Mouse (Mus musculus) regulatory T cell (primary cell): ENCODE measurements around the gene Hist2h2aa2.
"Not testable (repeated sequence)": the region's sequence is repeated elsewhere in the genome, so short reads cannot be mapped to it uniquely, and the experiment has no call there.

Experiments
- in situ Hi-C: fragments of 300-600 bp; cut with MboI, MseI; formaldehyde crosslinking; loops from one replicate; pipeline ENCODE4 v1.15.1; 2025; ENCODE audit warnings: high pct_unique_total_duplicates

Hist2h2aa2 gene

GRCm38 (mm10) chr3:96262216-96262875 lies 22.3 kb upstream of the Hist2h2aa2 start:
- in situ Hi-C loops = no loop called here

GRCm38 (mm10) chr3:96261623-96262022 lies 21.5 kb upstream of the Hist2h2aa2 start:
- in situ Hi-C loops = no loop called here

GRCm38 (mm10) chr3:96260220-96260619 lies 20.1 kb upstream of the Hist2h2aa2 start:
- in situ Hi-C loops = no loop called here

DNA sequence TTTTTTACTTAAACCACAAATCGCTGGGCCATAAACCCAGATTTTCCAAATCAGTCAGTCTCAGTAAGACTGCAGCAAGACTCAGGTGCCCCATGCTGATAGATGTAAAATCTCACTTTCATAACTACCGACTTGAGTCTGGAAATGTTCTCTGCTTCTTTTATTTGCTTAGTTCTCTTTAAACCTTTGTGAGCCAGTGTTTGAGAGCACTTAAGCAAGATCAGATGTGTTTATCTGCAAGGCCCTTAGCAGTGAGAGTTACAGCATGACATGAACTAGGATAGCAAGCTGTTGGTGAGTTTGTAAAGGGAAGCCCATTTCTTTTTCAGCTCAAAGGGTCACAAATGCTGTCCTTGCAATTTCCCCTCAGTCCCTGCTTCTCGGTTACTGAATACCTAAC lies 17.1 kb upstream of the Hist2h2aa2 start:
- in situ Hi-C loops = no loop called here

- in situ Hi-C loops = no loop called here
Measured at GRCm38 (mm10) chr3:96255926-96256593, 16.0 kb upstream of the Hist2h2aa2 start.

GRCm38 (mm10) chr3:96254683-96255355 lies 14.7 kb upstream of the Hist2h2aa2 start:
- in situ Hi-C loops = no loop called here

- in situ Hi-C loops = no loop called here
Measured at GRCm38 (mm10) chr3:96251787-96252186, 11.7 kb upstream of the Hist2h2aa2 start.

DNA sequence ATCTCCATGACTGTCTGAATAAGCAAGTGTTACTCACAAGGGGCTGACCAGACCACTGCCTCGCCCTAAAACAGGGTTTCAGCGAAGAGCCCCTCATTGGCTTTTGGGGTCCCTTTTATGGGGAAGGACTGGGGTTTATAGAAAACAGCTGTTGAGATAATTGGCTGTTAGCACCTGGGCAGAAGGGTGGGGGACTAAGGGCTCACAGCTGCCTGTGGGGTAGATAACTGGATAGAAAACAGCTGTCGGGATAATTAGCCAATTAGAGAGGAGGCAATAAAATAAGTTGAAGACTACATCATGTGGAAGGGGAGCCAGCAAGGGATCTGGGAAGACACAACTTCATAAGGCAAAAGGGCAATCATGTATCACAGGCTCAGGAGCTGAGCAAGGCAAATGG lies 10.8 kb upstream of the Hist2h2aa2 start:
- in situ Hi-C loops = no loop called here

GRCm38 (mm10) chr3:96249034-96249345 lies 8.9 kb upstream of the Hist2h2aa2 start:
- in situ Hi-C loops = no loop called here

- in situ Hi-C loops = no loop called here
Measured at GRCm38 (mm10) chr3:96248141-96249033, 8.3 kb upstream of the Hist2h2aa2 start.

DNA sequence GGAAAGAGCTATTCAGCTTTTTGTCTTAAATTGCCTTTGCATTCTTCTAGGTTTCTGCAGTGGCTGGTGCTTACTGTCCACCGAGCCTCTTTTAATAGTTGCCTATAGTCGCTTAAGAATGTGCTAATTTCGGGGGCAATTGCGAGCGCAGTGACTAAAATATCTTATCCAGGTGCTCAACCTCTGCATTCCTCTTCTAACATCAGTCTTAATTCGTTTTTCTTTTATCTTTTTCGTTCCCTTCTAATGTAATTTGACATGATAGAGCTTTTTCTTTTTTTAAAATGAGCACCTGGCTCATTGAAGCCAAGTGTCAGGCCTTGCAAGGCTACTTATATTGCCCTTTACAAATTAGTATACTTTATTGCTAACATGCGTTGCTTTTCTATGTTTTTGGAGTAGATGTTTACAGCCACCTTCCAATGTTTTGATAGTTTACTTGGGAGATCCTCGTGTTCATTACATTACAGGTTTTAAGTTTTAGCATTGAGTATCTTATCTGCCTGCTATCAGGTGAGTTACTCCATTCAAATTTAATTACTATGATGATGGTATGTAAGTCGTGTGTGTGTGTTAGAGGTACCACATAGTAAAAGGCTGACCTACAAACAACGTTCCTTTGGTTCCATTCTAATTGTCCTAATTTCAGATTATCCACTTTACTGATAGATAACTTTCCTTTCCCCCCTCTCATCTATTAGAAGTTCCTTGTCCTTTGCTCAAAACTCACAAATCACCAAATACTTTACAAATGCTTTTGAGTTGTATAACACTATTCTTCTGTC lies 7.5 kb upstream of the Hist2h2aa2 start:
- in situ Hi-C loops = no loop called here

DNA sequence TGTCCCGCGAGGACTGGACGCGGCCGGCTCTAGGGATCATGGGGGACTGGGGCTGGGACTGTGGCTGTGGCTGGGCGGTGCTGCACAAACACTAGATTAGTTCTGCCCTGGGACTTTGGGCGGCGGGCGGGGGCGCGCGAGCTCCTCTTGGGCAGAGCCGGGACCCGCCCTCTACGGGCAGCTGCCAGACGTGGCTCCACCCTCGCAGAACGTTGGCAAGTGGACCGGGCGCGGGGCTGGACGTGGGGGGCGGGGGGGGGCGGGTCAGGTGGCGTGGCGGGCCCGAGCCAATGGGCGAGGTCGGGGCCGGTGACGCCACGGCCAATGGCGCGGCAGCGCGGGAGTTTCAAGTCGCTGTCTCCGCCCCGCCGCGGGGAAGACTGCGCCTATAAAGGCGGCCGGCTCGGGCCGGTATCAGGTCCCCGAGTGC lies 6.4 kb upstream of the Hist2h2aa2 start, which contains the start of gene Hist2h3c1:
Gene Hist2h3c1, plus strand, starts transcription at position 259 of the 430 bp plus-strand sequence.
- in situ Hi-C loops = not testable (repeated sequence)

- in situ Hi-C loops = not testable (repeated sequence)
Measured at GRCm38 (mm10) chr3:96246018-96246417, 5.9 kb upstream of the Hist2h2aa2 start.

GRCm38 (mm10) chr3:96245003-96245886 lies 5.2 kb upstream of the Hist2h2aa2 start, which contains the start of gene Hist2h2aa1:
Gene Hist2h2aa1, plus strand, starts transcription at chr3:96245497.
- in situ Hi-C loops = not testable (repeated sequence)

DNA sequence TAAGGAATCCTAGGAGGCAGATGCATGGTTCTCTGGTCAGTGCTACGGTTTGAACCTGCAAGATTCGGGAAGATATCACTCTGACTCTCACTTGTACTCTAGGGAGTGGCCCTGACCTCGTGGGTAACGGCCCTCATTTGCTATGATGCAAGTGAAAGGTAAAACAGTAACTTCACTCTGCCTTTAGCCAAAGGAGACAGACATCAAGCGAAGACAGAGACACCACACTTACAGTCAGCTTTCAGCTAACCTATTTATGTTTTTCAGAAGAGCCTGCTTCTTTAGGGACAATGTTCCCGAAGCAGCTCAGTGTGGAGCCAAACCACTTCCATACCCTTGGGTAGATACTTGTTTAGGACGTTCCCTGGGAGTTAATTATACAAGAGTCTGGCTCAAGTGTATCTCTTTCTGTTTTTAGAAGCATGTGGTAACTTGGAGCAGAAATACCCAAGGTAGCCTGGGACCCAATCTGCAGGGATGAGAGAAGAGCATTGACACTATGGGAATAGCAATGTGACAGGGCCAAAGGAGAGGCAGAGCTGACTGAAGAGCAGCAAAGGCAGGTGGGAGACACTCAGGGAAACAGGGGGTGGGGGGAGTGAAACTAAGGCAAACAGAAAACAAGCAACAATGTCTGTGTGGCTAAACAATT lies 4.0 kb upstream of the Hist2h2aa2 start:
- in situ Hi-C loops = no loop called here

- in situ Hi-C loops = no loop called here
Measured at GRCm38 (mm10) chr3:96240799-96241197, 722 bp upstream of the Hist2h2aa2 start.

DNA sequence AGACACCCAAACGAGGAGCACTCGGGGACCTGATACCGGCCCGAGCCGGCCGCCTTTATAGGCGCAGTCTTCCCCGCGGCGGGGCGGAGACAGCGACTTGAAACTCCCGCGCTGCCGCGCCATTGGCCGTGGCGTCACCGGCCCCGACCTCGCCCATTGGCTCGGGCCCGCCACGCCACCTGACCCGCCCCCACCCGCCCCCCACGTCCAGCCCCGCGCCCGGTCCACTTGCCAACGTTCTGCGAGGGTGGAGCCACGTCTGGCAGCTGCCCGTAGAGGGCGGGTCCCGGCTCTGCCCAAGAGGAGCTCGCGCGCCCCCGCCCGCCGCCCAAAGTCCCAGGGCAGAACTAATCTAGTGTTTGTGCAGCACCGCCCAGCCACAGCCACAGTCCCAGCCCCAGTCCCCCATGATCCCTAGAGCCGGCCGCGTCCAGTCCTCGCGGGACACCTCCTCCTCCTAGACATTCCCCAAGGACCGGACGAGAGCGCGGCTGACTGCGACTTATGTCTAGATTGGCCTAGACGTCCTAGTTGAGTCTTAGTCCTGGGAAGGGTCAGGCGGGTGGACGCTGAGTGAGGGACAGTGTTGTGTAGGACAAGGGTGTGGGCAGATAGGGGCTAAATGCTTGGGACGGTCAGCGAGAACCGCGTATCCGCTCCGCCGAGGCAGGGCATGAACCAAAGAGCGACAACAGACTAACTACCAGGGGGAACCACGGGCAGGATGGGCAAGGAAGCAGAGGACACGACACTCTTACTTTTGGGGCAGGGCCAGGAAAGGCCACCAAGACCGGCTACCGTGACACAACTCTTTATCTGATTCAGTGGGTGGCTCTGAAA lies 902 bp downstream of the Hist2h2aa2 start, which contains the start of gene Hist2h3c2:
Gene Hist2h3c2, minus strand, starts transcription at position 174 of the 840 bp plus-strand sequence.
- in situ Hi-C loops = not testable (repeated sequence)

DNA sequence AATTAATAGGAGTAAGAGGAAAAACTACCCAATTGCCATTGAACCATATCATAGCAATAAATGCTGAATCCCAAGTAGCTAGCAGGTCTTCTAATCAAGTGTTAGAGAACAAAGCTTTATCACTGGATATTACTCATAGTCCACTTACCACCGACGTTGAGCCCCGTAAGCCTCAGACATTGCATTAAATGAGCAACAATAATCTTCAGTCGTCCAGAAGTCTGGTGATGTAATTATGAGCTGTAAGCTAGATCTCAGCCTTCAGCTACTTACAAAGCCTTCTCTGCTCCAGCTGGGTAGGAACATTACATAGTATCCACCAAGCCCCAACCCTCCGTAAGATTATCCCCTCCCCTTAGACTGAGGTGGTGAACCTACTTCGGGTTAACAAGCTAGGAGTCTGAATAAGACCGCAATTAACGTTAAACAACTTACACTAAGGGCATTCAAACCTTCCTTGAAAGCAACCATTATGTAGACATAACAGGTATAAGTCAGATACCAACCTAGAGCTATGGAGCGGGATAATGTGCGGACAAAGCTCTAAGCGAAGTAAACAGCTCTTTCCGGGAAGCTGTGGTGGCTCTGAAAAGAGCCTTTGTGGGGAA lies 2.1 kb downstream of the Hist2h2aa2 start:
- in situ Hi-C loops = no loop called here
